Mouse (Mus musculus) midbrain, embryonic 14.5 days (tissue): Measurements from ENCODE around the gene Zfand6. TPM values are rescaled to one million over a fixed set of nuclear protein-coding genes. Genes with fewer than 3 reads are reported as not detected.
A peak's percentile ranks its signal among the peaks of the same experiment; 100 is the strongest.

ENCODE experiments used
- ATAC-seq: fragments of 200-750 bp; cut with Nextera tagmentation; 2 replicates; pipeline ENCODE4 v1.8.0; 2017; ENCODE audit warnings: moderate number of reproducible peaks, moderate library complexity; ENCODE audit not compliant: low FRiP score, low TSS enrichment
- DNase-seq: peaks from one replicate; pipeline ENCODE4 v3.0.0-alpha.2; 2015
- H3K27ac ChIP-seq: fragments of 300-500 bp; sonication (generic); replicated peaks from 2 replicates; pipeline ENCODE4 v1.5.1; 2014; ENCODE audit warnings: mild to moderate bottlenecking, low read depth, low read length, moderate library complexity
- H3K27me3 ChIP-seq: fragments of 300-500 bp; sonication (generic); 2 replicates; pipeline ENCODE4 v1.6.1; 2014; ENCODE audit warnings: low read length, control low read depth, mixed read lengths; ENCODE audit not compliant: control insufficient read depth, insufficient read depth
- H3K36me3 ChIP-seq: fragments of 300-500 bp; sonication (generic); 2 replicates; pipeline ENCODE4 v1.6.1; 2014; ENCODE audit warnings: low read length, control low read depth; ENCODE audit not compliant: control insufficient read depth, insufficient read depth
- H3K4me1 ChIP-seq: fragments of 300-500 bp; sonication (generic); 2 replicates; pipeline ENCODE4 v1.6.1; 2014; ENCODE audit warnings: mild to moderate bottlenecking, antibody characterized with exemption, low read length, control low read depth; ENCODE audit not compliant: control insufficient read depth, insufficient read depth
- H3K4me2 ChIP-seq: fragments of 300-500 bp; sonication (generic); 2 replicates; pipeline ENCODE4 v1.6.1; 2014; ENCODE audit warnings: mild to moderate bottlenecking, low read length, moderate library complexity
- H3K4me3 ChIP-seq: fragments of 300-500 bp; sonication (generic); replicated peaks from 2 replicates; pipeline ENCODE4 v1.5.1; 2014; ENCODE audit warnings: low read depth, low read length
- H3K9ac ChIP-seq: fragments of 300-500 bp; sonication (generic); replicated peaks from 2 replicates; pipeline ENCODE4 v1.6.1; 2014; ENCODE audit warnings: mild to moderate bottlenecking, low read length, moderate library complexity
- H3K9me3 ChIP-seq: fragments of 300-500 bp; sonication (generic); 2 replicates; pipeline ENCODE4 v1.6.1; 2016; ENCODE audit warnings: low read length, control low read depth, mixed read lengths; ENCODE audit not compliant: control insufficient read depth
- WGBS: fragments of 180-500 bp; shearing (Covaris S2); extraction: QIAGEN DNeasy Blood & Tissue Kit; methylation state at CpG from one replicate; pipeline ENCODE4 v1.1.7; 2014; 5-methylcytosine and 5-hydroxymethylcytosine counted together
- polyA plus RNA-seq: library from polyadenylated mRNA; unstranded; fragments of >200 nt; fragmentation: Nextera tagmentation; extraction: Ambion mirVana; gene quantifications from 2 replicates; pipeline ENCODE4 v1.2.1, GENCODE M21; 2014

The Zfand6 gene
- 180 and 206 TPM in 2 replicates for polyA plus RNA-seq

DNA sequence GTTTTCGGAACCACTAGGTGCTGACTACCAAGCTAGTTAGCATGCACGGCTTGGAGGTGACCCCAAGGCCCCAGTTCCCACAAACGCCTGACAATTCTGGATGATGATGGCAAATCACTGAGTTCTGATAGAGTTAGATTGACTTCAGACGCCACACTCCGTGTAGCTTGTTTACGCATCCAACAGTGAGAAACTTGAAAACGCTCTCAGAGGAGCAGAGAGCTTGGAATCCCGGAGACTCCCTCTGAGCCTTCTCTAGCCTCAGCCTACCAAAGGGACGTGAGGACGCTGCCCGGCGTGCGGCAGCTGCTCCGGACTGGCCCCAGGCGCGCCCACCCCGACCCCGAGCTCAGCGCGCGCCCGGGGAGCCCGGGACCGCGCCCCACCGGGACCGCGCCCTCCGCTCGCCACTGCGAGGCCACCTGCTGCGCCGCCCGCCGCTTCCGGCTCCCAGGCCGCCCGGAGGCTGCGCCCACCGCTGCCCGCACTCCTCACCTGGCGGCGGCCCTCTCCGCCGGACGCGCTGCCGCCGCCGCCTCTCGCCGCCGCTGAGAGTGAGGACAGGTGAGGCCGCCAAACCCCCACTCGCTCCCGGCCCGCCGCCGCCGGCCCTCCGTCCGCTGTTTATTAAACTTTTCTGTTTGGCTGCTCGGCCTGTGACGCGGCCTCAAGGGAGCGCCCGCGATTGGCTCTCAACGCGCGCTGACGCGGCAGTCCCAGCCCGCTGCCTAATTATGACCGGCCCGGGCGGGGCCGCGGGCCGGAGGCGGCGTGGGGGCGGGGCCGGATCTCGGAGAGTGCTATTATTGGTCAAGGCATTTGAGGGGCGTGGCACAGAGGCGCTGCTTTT is at the start of gene Zfand6:
Gene Zfand6, minus strand, starts transcription at position 709 of the 850 bp plus-strand sequence.
- peak; percentile 99 for DNase-seq
- under 1% methylated on average over 79 of the region's 87 CpGs for WGBS
- H3K27ac ChIP-seq: peak within 1 kb of the TSS; percentile 74
- peak within 1 kb of the TSS; percentile 75 for H3K4me2 ChIP-seq
- peak; percentile 99 for ATAC-seq
- peak within 1 kb of the TSS; percentile 85 for H3K4me3 ChIP-seq
- H3K4me1 ChIP-seq: 0 out of 2 replicates have a peak, but pooled peaks cover 3% of the 10 kb centered on the region
- H3K9me3 ChIP-seq: no peaks in the 10 kb centered on the region
- no peaks in the 10 kb centered on the region for H3K27me3 ChIP-seq
- no peaks in the 10 kb centered on the region for H3K36me3 ChIP-seq
- H3K9ac ChIP-seq: peak within 1 kb of the TSS; percentile 55

DNA sequence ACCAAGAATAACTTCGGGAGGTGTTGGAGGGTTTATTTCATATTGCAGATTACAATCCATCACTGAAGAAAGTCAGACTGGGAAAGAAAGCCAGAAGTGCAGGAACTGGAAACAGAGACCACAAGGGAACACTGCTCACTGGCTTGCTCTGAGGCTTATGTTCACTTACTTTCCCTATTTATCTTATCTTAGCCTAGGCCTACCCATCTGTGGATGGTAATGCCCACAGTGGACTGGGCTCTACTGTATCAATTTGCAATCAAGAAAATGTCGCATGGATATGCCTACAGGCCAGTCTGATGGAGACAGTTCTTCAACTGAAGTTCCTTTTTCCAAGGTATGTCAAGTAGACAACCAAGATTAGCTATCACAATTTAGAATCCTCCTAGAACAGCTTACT is 47.0 kb upstream of the Zfand6 start:
- DNase-seq (no peak), ATAC-seq (no peak)
- Histone ChIP-seq H3K9ac (no peak overlapping the region), H3K9me3 (no peaks in the 10 kb centered on the region), H3K4me2 (no peak overlapping the region), H3K4me3 (no peak overlapping the region), H3K27me3 (no peaks in the 10 kb centered on the region), H3K4me1 (no peaks in the 10 kb centered on the region), H3K36me3 (no peaks in the 10 kb centered on the region), H3K27ac (no peak overlapping the region)
- 87% methylated on average over 2 of the region's 2 CpGs for WGBS

DNA sequence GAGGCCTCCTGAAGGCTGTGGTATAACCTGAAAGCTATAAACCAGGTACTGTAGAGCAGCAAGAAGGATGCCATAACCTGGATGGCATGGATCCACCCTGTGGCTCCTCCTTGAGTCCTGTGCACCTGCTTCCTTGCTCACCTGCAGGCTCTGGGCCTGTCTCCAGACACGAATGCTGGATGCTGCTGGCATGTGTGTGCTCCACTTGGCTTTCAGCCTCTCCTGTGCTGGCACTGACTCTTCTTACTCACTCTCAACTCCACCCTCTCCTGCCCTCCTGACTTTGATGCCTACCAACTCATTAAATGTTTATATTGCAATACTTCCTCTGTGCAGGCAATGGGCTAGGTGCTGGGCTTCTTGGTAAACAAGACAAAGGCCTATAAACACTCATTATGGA is 43.3 kb upstream of the Zfand6 start:
- Histone ChIP-seq H3K4me1 (no peaks in the 10 kb centered on the region), H3K9me3 (no peaks in the 10 kb centered on the region), H3K4me3 (no peak overlapping the region), H3K36me3 (no peaks in the 10 kb centered on the region), H3K27me3 (no peaks in the 10 kb centered on the region), H3K9ac (no peak overlapping the region), H3K4me2 (no peak overlapping the region), H3K27ac (no peak overlapping the region)
- DNase-seq (no peak), ATAC-seq (no peak)
- WGBS: 50% methylated on average over 1 of the region's 1 CpGs

DNA sequence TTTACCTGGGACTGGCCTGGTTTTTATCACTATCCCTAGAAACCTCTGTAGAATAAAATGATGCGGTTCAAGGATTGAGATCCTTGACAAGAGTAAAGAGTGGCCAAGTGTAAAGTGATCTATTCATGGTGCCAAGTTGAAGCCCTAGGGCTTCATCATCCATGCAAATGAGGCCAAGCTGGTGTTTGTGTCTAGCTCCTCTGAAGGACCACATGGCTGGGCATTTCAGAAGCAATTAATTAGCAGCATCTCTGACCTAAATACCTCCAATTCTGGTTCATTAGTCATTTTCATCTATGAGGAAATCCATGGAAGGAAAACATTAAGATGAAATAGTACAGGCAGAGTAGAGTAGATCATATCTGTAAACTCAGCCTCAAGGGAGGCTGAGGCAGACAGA is 42.3 kb upstream of the Zfand6 start:
- Histone ChIP-seq H3K27me3 (no peaks in the 10 kb centered on the region), H3K4me3 (no peak overlapping the region), H3K4me2 (no peak overlapping the region), H3K4me1 (no peaks in the 10 kb centered on the region), H3K9ac (no peak overlapping the region), H3K36me3 (no peaks in the 10 kb centered on the region), H3K9me3 (no peaks in the 10 kb centered on the region), H3K27ac (no peak overlapping the region)
- ATAC-seq (no peak), DNase-seq (no peak)
- 98% methylated on average over 1 of the region's 1 CpGs for WGBS

DNA sequence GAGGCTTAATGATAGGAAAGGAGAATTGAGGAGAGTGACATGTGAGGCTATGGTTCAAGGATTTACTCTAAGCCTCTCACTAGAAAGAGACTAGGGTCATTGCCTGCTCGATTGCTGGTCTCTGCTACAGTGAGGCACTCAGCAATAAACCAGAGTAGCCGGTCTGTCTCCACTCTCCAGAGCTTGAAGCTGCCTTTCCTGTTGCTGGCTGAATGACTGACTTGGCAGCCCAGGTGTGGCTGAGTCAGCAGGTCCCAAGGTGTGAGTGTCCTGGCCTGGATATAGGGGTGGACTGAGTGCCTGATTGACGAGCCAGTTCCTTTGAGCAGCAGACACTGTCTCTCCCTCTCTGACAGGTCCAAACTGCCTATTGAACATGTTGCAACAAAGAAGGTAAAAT is 41.3 kb upstream of the Zfand6 start:
- ATAC-seq: no peak

DNA sequence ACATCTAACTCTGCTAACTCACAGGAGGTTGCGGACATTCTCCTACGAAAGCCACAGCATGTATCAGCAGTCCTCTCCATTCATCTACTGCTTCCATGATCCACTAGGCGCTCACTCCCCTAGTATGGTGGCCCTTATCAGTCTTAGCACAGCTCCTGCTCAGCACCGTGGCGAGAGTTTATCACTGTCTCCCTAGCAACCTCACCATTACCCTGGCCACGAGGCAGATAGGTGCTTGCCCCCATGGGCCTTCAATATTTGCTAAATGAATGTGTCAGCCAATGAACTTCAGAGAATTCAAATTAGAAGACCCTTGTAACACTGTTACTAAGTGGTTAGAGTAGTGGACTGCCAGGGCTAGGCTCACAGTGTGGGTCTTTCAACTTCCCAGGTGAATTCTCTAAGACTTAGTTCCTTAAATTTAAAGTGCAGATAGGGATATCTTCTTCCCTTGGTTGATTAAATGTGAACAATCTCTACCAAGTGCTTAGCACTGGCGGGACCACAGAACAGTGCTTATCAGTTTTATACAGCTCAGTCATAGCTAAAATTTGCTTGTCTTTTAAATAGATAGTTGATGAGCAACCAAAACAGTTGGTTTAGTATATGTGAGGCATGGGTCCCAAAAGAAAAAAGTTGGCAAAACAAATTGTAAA is 33.2 kb upstream of the Zfand6 start:
- Histone ChIP-seq H3K4me3 (no peak overlapping the region), H3K36me3 (no peaks in the 10 kb centered on the region), H3K4me1 (no peaks in the 10 kb centered on the region), H3K27me3 (no peaks in the 10 kb centered on the region), H3K9ac (no peak overlapping the region), H3K9me3 (no peaks in the 10 kb centered on the region), H3K4me2 (no peak overlapping the region), H3K27ac (no peak overlapping the region)
- 78% methylated on average over 7 of the region's 7 CpGs for WGBS
- ATAC-seq (no peak), DNase-seq (no peak)

More for the DNA sequence above, 41.3 kb upstream of the Zfand6 start:
- WGBS: 92% methylated on average over 3 of the region's 3 CpGs
- Histone ChIP-seq H3K36me3 (no peaks in the 10 kb centered on the region), H3K9ac (no peak overlapping the region), H3K4me1 (no peaks in the 10 kb centered on the region), H3K4me3 (no peak overlapping the region), H3K27ac (no peak overlapping the region), H3K4me2 (no peak overlapping the region), H3K9me3 (no peaks in the 10 kb centered on the region), H3K27me3 (no peaks in the 10 kb centered on the region)
- DNase-seq: no peak

DNA sequence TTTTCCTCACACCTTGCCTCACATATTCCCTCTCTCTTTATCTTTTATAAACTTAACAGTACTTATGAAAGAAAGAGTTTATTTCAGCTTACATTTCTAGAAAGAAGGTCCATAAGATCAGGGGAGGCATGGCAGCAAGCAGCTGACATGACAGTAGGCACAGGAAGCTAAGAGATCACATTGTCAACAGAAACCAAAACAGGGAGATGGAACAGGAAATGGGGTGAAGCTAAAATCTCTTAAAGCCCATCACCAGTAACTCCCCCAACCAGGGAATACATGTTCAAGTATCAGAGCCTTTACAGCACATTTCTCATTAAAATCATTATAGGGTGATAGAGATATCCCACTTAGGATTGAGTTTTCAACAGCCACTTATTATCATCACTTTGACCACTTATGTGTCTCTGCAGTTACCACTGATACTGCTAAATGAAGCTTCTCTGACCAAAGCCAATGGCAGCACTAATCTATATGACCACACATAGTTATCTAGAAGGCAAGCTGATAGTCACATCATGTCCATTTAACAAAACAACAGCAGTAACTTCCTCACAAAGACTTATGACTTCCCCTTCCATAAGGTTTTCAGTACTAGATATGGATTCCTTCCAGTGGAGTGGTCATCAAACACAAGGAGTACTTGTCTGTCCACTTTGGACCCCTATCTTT is 20.7 kb upstream of the Zfand6 start:
- Histone ChIP-seq H3K27ac (no peak overlapping the region), H3K4me1 (no peaks in the 10 kb centered on the region), H3K9me3 (no peaks in the 10 kb centered on the region), H3K4me2 (no peak overlapping the region), H3K4me3 (no peak overlapping the region), H3K9ac (no peak overlapping the region), H3K36me3 (no peaks in the 10 kb centered on the region), H3K27me3 (no peaks in the 10 kb centered on the region)
- no peak for ATAC-seq
- DNase-seq: no peak

DNA sequence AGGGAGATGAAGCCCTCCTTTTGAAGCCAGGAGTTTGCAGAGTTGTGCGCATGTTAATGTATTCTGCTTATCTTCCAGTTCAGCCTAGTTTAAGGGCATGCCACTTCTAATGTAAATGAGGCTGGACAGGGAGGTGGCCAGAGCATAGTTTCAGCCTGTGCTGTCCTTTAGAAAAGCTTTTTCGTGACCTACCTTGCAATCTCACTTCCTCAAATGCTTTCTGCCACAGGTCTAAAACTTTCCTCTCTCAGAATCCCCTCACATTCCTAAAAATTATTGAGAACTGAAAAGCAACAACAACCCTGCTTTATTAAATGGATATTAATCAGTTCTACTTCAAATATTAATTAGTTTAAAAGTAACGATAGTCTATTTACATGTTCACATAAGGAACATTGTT is 17.1 kb upstream of the Zfand6 start:
- no peaks in the 10 kb centered on the region for H3K36me3 ChIP-seq
- H3K4me1 ChIP-seq: no peaks in the 10 kb centered on the region
- H3K27me3 ChIP-seq: no peaks in the 10 kb centered on the region
- no peak overlapping the region for H3K4me2 ChIP-seq
- H3K4me3 ChIP-seq: no peak overlapping the region
- WGBS: 90% methylated on average over 3 of the region's 3 CpGs
- no peaks in the 10 kb centered on the region for H3K9me3 ChIP-seq
- H3K9ac ChIP-seq: no peak overlapping the region
- no peak for ATAC-seq
- no peak overlapping the region for H3K27ac ChIP-seq
- no peak for DNase-seq
